In genomic region chr10:107747566-107747965, GRCm38 (mm10) we compare ENCODE assay signal across 8 mouse cellular contexts. TPM values are rescaled to one million over a fixed set of nuclear protein-coding genes. Genes with fewer than 3 reads are reported as not detected.
DNase-seq lines count a peak whose midpoint lies in the region; ATAC-seq and TF ChIP-seq lines count a peak whose summit lies in the region.

No protein-coding gene starts in this region.

- no peaks in the 10 kb centered on the region for H3K9me3 ChIP-seq in midbrain, postnatal 0 days (ENCODE audit: low read length)

- H3K27me3 ChIP-seq in midbrain, postnatal 0 days (ENCODE audit: insufficient read depth, low read length): no peaks in the 10 kb centered on the region

- no peak for ATAC-seq in midbrain, postnatal 0 days (ENCODE audit: low FRiP score)
- ATAC-seq in erythroblast, adult 5-6 weeks (replicated peaks; ENCODE audit: low FRiP score, poor library complexity, severe bottlenecking): no peak

- H3K27ac ChIP-seq in midbrain, postnatal 0 days (ENCODE audit: low read depth, low read length): no peak overlapping the region

- peak; percentile 19 for DNase-seq in adrenal gland, postnatal 14 days
- DNase-seq in adrenal gland, adult 2 months: no peak
- peak; percentile 16 for DNase-seq in kidney, postnatal 14 days
- no peak for DNase-seq in kidney, adult 11 months
- DNase-seq in MEL-GATA-1-ER (ENCODE audit: extremely low read depth, low read depth): peak; percentile 15
- peak; percentile 38 for DNase-seq in forelimb bud, embryonic 11.5 days (ENCODE audit: low read depth, low spot score)
- peak; percentile 76 for DNase-seq in midbrain, postnatal 0 days (ENCODE audit: low spot score)

- no peak overlapping the region for H3K9ac ChIP-seq in midbrain, postnatal 0 days (replicated peaks; ENCODE audit: low read length, poor library complexity, severe bottlenecking)

- no peaks in the 10 kb centered on the region for H3K4me1 ChIP-seq in midbrain, postnatal 0 days (ENCODE audit: insufficient read depth, low read length)

- H3K4me3 ChIP-seq in midbrain, postnatal 0 days (ENCODE audit: low read depth, low read length): no peak overlapping the region

- H3K4me2 ChIP-seq in midbrain, postnatal 0 days (ENCODE audit: low read depth, low read length, poor library complexity, severe bottlenecking): no peak overlapping the region

- TF ChIP-seq CTCF in midbrain, postnatal 0 days (IDR thresholded peaks at IDR 0.05): peak; percentile 77

- WGBS in midbrain, postnatal 0 days: 17% methylated on average over 5 of the region's 5 CpGs

- no peaks in the 10 kb centered on the region for H3K36me3 ChIP-seq in midbrain, postnatal 0 days (ENCODE audit: insufficient read depth, low read length)

RNA-seq across cellular contexts. Expression of gene Ptprq, which starts 27.7 kb away (rescaled TPM):
- total RNA-seq in adrenal gland, postnatal 14 days (2021): 0.19 and 0.41 TPM in 2 replicates
- total RNA-seq in adrenal gland, adult 2 months (2021): under 1 TPM; 0.17 to 0.32 TPM
- 0.02 TPM in 1 of 2 replicates, not detected in the other for polyA plus RNA-seq in adrenal gland, adult 2 months (2012; rRNA removed)
- 0.38 and 0.66 TPM in 2 replicates for total RNA-seq in midbrain, postnatal 0 days (2014; rRNA removed)
- 0.04 and 0.09 TPM in 2 replicates for polyA plus RNA-seq in midbrain, postnatal 0 days (2015; fragmentation: Nextera tagmentation; extraction: Ambion mirVana)
- total RNA-seq in erythroblast, adult 5-6 weeks (2015; ENCODE audit: low replicate concordance): not detected in 2 replicates
- not detected in 2 replicates for total RNA-seq in erythroblast, adult 5-6 weeks (2017; ENCODE audit: low replicate concordance)

Comparison
In these comparisons a context has a peak if more than half of its experiments do, and no peak if none do; other contexts are left out.
1. DNase-seq: peak in adrenal gland, postnatal 14 days (single experiment), kidney, postnatal 14 days (single experiment), MEL-GATA-1-ER (single experiment), forelimb bud, embryonic 11.5 days (single experiment) and midbrain, postnatal 0 days (single experiment); none in adrenal gland, adult 2 months (single experiment) and kidney, adult 11 months (single experiment).